Mouse (Mus musculus): Measurements from ENCODE around the gene Gm26741.

DNA sequence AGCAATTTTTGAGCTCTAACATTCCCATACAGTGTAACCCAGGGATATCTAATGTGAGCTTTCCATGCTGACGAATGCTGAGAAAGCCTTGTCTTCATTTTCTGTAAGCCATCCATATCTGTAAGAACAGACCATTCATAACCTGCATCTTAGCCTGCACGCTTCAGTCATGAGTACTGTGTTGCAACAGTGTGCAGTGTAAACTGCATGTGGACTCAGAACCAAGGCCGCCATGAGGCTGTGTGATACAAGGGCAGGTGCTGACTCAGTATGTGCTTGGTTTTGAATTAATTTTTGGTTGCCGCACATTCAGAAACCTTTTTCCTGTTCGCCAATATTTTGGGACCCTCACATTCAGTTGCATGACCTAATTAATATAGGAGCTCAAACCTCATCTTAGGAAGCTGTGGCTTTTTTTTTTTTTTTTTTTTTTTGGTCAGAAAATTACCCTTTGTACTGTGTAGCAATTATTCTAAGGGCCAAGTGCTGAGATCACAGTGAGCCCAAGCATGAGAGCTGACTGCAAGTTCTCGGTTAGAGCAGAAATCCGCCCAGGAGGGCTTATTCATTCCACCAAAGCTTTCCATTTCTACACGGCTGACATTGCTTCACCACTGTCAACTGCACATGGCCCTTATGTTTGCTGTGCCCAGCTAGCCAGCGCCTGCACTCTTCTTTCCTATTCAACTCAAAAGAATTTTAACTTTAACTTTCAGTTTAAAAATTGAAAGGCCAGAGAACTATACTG is 2.5 kb downstream of the Gm26741 start:
- TF ChIP-seq CTCF (IDR thresholded peaks at IDR 0.05; ENCODE audit: low read depth) (no peak), EP300 (optimal IDR thresholded peaks at IDR 0.05) (no peak)
